Mouse (Mus musculus) limb, embryonic 14.5 days (tissue): ENCODE results near the gene H60c. TPM values are rescaled to one million over a fixed set of nuclear protein-coding genes. Genes with fewer than 3 reads are reported as not detected.

Source experiments
- ATAC-seq: fragments of 200-750 bp; cut with Nextera tagmentation; 2 replicates; pipeline ENCODE4 v1.8.0; 2017; ENCODE audit warnings: low read depth, moderate number of reproducible peaks, moderate TSS enrichment; ENCODE audit not compliant: low FRiP score
- DNase-seq: peaks from one replicate; pipeline ENCODE4 v3.0.0-alpha.2; 2015; ENCODE audit warnings: low spot score
- H3K27ac ChIP-seq: fragments of 300-500 bp; sonication (generic); replicated peaks from 2 replicates; pipeline ENCODE4 v1.5.1; 2014; ENCODE audit warnings: low read depth, mild to moderate bottlenecking, low read length, moderate library complexity, mixed read lengths
- H3K27me3 ChIP-seq: fragments of 300-500 bp; sonication (generic); 2 replicates; pipeline ENCODE4 v1.6.1; 2014; ENCODE audit warnings: low read length, mixed read lengths; ENCODE audit not compliant: control insufficient read depth, insufficient read depth
- H3K36me3 ChIP-seq: fragments of 300-500 bp; sonication (generic); 2 replicates; pipeline ENCODE4 v1.6.1; 2014; ENCODE audit warnings: mild to moderate bottlenecking, low read length, moderate library complexity, mixed read lengths; ENCODE audit not compliant: control insufficient read depth, insufficient read depth
- H3K4me1 ChIP-seq: fragments of 300-500 bp; sonication (generic); 2 replicates; pipeline ENCODE4 v1.6.1; 2014; ENCODE audit warnings: antibody characterized with exemption, low read length, mixed read lengths; ENCODE audit not compliant: control insufficient read depth, insufficient read depth
- H3K4me2 ChIP-seq: fragments of 300-500 bp; sonication (generic); replicated peaks from 2 replicates; pipeline ENCODE4 v1.6.1; 2014; ENCODE audit warnings: low read depth, mild to moderate bottlenecking, low read length, moderate library complexity; ENCODE audit not compliant: severe bottlenecking
- H3K4me3 ChIP-seq: fragments of 300-500 bp; sonication (generic); replicated peaks from 2 replicates; pipeline ENCODE4 v1.5.1; 2014; ENCODE audit warnings: low read length
- H3K9ac ChIP-seq: fragments of 300-500 bp; sonication (generic); 2 replicates; pipeline ENCODE4 v1.6.1; 2014; ENCODE audit warnings: mild to moderate bottlenecking, low read depth, low read length, moderate library complexity; ENCODE audit not compliant: severe bottlenecking
- H3K9me3 ChIP-seq: fragments of 300-500 bp; sonication (generic); 2 replicates; pipeline ENCODE4 v1.6.1; 2016; ENCODE audit warnings: low read length; ENCODE audit not compliant: control insufficient read depth
- POLR2A ChIP-seq: fragments of 200-500 bp; IDR thresholded peaks from 2 replicates; pipeline ENCODE4 v1.8.0; 2012; ENCODE audit warnings: inconsistent platforms, mild to moderate bottlenecking, moderate library complexity, borderline replicate concordance; ENCODE audit not compliant: insufficient read depth, insufficient read length; ENCODE audit errors: extremely low read depth
- WGBS: fragments of 180-500 bp; shearing (Covaris S2); extraction: QIAGEN DNeasy Blood & Tissue Kit; methylation state at CpG from one replicate; pipeline ENCODE4 v1.1.7; 2014; 5-methylcytosine and 5-hydroxymethylcytosine counted together
- polyA plus RNA-seq, 2 experiments: library from polyadenylated mRNA; depleted of rRNA in 1 of 2; stranded (reverse) in 1 of 2; unstranded in 1 of 2; fragments of >200 nt; fragmentation: Nextera tagmentation in 1 of 2; extraction: Ambion mirVana in 1 of 2; gene quantifications; 2 replicates each; pipeline versions ENCODE4 v1.2.1 to v1.2.3; 2012 to 2014

The H60c gene
- polyA plus RNA-seq, 2 experiments, result 2.8 to 6.8 TPM

DNA sequence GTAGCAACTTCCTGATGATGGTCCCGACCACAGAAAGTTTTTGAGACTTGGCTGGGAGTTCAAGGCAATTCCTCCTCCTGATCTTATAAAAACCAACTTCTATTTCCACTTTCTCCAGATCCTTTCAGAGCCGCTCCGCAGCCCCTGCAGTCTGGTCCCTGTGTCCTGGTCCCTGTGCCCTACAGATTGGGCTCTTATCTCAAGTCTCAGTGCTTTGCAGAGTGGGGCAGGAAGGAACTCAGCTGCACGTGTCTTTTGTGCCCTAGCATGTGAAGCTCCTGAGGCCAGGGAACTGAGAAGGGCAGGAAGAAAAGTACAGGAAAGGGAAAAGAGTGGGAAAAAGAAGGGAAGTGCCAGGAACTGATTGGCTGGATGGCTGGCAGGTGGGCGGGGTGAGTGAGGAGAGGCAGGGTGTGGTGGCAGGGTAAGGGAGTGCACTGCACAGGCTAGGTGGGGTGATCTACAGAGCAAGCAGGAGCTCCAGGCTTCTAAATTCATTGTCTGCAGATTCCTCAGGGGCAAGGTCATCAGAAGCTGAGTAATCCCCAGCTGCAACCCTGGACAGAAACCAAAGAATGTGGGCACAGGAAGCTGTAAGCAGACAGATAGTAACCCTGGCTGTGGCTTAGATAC lies 30.8 kb downstream of the H60c start:
- 74% methylated on average over 5 of the region's 5 CpGs for WGBS
- H3K4me2 ChIP-seq, result no peak overlapping the region
- no peak overlapping the region for H3K9ac ChIP-seq
- TF ChIP-seq POLR2A, result no peak
- no peaks in the 10 kb centered on the region for H3K36me3 ChIP-seq
- no peaks in the 10 kb centered on the region for H3K4me1 ChIP-seq
- H3K27me3 ChIP-seq, result no peaks in the 10 kb centered on the region
- no peak overlapping the region for H3K4me3 ChIP-seq
- ATAC-seq (no peak), DNase-seq (no peak)
- H3K9me3 ChIP-seq, result no peaks in the 10 kb centered on the region
- H3K27ac ChIP-seq, result no peak overlapping the region

DNA sequence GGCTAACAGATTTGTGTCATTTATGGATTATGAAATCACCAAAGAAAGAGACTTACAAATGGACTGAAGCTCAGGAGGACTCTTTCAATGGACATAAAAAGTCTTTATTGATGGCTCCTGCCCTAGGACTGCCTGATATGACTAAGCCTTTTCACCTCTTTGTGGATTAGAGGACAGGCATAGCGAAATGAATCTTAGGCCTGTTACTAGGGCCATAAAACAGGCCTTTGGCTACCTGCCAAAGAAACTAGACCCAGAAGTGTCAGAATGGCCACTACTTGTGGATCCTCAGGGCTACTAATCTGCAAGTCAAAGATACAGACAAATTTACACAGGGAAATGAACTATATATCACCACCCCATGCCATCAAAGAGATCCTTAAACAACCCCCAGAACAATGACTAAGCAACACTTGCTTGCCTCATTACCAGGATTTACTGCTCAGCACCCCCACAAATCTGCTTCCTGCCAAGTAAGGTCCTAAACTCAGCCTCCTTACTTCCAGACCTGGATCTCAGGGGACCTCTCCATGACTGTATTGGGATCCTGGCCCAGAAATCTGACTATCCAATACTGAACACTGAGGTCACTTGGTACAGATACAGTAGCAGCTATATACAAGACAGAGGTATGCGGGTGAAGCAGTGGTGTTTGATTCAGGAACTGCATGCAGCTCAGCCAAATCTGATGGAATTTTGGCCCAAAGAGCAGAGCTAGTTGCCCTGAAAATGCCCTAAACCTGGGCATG lies 39.0 kb downstream of the H60c start:
- H3K9me3 ChIP-seq, result no peaks in the 10 kb centered on the region
- H3K36me3 ChIP-seq, result no peaks in the 10 kb centered on the region
- no peak overlapping the region for H3K4me2 ChIP-seq
- H3K27ac ChIP-seq, result no peak overlapping the region
- 53% methylated on average over 2 of the region's 2 CpGs for WGBS
- DNase-seq (peak; percentile 32), ATAC-seq (0 out of 2 replicates have a peak, but pooled peaks have one; percentile 70)
- no peak overlapping the region for H3K4me3 ChIP-seq
- peaks cover 5% of the 10 kb centered on the region; the same call in 1 of the 2 replicates for H3K4me1 ChIP-seq
- no peak for TF ChIP-seq POLR2A
- H3K27me3 ChIP-seq, result no peaks in the 10 kb centered on the region
- H3K9ac ChIP-seq, result no peak overlapping the region

Other genes with a start within 250 kb of the H60c start
- 4.6 and 5.2 TPM in 2 replicates for gene Ppp1r14c, start 98.3 kb upstream of the H60c start, polyA plus RNA-seq (2012; rRNA removed)
- 12.5 and 13.8 TPM in 2 replicates for gene Ppp1r14c, start 98.3 kb upstream of the H60c start, polyA plus RNA-seq (2014; fragmentation: Nextera tagmentation; extraction: Ambion mirVana)